Mouse (Mus musculus) liver, embryonic 15.5 days (tissue): Measurements from ENCODE around the gene Hist2h2aa1. TPM values are rescaled to one million over a fixed set of nuclear protein-coding genes. Genes with fewer than 3 reads are reported as not detected.
A peak's percentile ranks its signal among the peaks of the same experiment; 100 is the strongest.
"Not testable (repeated sequence)": the region's sequence is repeated elsewhere in the genome, so short reads cannot be mapped to it uniquely, and the experiment has no call there.

Experiments
- ATAC-seq: fragments of 200-750 bp; cut with Nextera tagmentation; 2 replicates; pipeline ENCODE4 v1.8.0; 2017; ENCODE audit warnings: moderate number of reproducible peaks, mild to moderate bottlenecking, moderate library complexity; ENCODE audit not compliant: insufficient read depth
- H3K27ac ChIP-seq: fragments of 300-500 bp; sonication (generic); replicated peaks from 2 replicates; pipeline ENCODE4 v1.5.1; 2015; ENCODE audit warnings: mild to moderate bottlenecking, inconsistent platforms
- H3K27me3 ChIP-seq: fragments of 300-500 bp; sonication (generic); 2 replicates; pipeline ENCODE4 v1.6.1; 2015; ENCODE audit warnings: mild to moderate bottlenecking, inconsistent platforms
- H3K36me3 ChIP-seq: fragments of 300-500 bp; sonication (generic); replicated peaks from 2 replicates; pipeline ENCODE4 v1.6.1; 2015; ENCODE audit warnings: moderate library complexity, mild to moderate bottlenecking, inconsistent platforms
- H3K4me1 ChIP-seq: fragments of 300-500 bp; sonication (generic); replicated peaks from 2 replicates; pipeline ENCODE4 v1.6.1; 2015; ENCODE audit warnings: inconsistent platforms
- H3K4me2 ChIP-seq: fragments of 300-500 bp; sonication (generic); 2 replicates; pipeline ENCODE4 v1.6.1; 2015; ENCODE audit warnings: moderate library complexity, mild to moderate bottlenecking, inconsistent platforms
- H3K4me3 ChIP-seq: fragments of 300-500 bp; sonication (generic); replicated peaks from 2 replicates; pipeline ENCODE4 v1.5.1; 2015; ENCODE audit warnings: mild to moderate bottlenecking, inconsistent platforms
- H3K9ac ChIP-seq: fragments of 300-500 bp; sonication (generic); 2 replicates; pipeline ENCODE4 v1.6.1; 2015; ENCODE audit warnings: moderate library complexity, mild to moderate bottlenecking, inconsistent platforms
- H3K9me3 ChIP-seq: fragments of 300-500 bp; sonication (generic); replicated peaks from 2 replicates; pipeline ENCODE4 v1.6.1; 2016; ENCODE audit warnings: inconsistent platforms
- WGBS: fragments of 180-500 bp; shearing (Covaris S2); methylation state at CpG from one replicate; pipeline ENCODE4 v1.1.7; 2015; ENCODE audit warnings: mixed read lengths; ENCODE audit not compliant: insufficient replicate concordance; 5-methylcytosine and 5-hydroxymethylcytosine counted together
- polyA plus RNA-seq: library from polyadenylated mRNA; unstranded; fragments of >200 nt; fragmentation: Nextera tagmentation; extraction: Ambion mirVana; gene quantifications from 2 replicates; pipeline ENCODE4 v1.2.1, GENCODE M21; 2015

Gene Hist2h2aa1
- polyA plus RNA-seq, 1 experiment from 2014 or later = 45.2 TPM

DNA sequence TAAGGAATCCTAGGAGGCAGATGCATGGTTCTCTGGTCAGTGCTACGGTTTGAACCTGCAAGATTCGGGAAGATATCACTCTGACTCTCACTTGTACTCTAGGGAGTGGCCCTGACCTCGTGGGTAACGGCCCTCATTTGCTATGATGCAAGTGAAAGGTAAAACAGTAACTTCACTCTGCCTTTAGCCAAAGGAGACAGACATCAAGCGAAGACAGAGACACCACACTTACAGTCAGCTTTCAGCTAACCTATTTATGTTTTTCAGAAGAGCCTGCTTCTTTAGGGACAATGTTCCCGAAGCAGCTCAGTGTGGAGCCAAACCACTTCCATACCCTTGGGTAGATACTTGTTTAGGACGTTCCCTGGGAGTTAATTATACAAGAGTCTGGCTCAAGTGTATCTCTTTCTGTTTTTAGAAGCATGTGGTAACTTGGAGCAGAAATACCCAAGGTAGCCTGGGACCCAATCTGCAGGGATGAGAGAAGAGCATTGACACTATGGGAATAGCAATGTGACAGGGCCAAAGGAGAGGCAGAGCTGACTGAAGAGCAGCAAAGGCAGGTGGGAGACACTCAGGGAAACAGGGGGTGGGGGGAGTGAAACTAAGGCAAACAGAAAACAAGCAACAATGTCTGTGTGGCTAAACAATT lies 1.2 kb upstream of the Hist2h2aa1 start:
- Histone ChIP-seq H3K4me3 (peak overlapping the region; percentile 63), H3K27me3 (no peaks in the 10 kb centered on the region), H3K36me3 (no peaks in the 10 kb centered on the region), H3K27ac (peak overlapping the region; percentile 98), H3K4me1 (peaks cover 48% of the 10 kb centered on the region), H3K9ac (peak overlapping the region; percentile 90), H3K4me2 (peak overlapping the region; percentile 80), H3K9me3 (no peaks in the 10 kb centered on the region)
- no peak for ATAC-seq
- WGBS = 55% methylated on average over 7 of the region's 7 CpGs

DNA sequence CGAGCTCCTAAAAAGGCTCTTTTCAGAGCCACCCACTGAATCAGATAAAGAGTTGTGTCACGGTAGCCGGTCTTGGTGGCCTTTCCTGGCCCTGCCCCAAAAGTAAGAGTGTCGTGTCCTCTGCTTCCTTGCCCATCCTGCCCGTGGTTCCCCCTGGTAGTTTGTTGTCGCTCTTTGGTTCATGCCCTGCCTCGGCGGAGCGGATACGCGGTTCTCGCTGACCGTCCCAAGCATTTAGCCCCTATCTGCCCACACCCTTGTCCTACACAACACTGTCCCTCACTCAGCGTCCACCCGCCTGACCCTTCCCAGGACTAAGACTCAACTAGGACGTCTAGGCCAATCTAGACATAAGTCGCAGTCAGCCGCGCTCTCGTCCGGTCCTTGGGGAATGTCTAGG lies 721 bp downstream of the Hist2h2aa1 start:
- H3K27ac ChIP-seq = peak overlapping the region; percentile 90
- WGBS = under 1% methylated on average over 11 of the region's 21 CpGs
- not testable (repeated sequence) for H3K9ac ChIP-seq, H3K36me3 ChIP-seq, H3K27me3 ChIP-seq, H3K9me3 ChIP-seq, H3K4me2 ChIP-seq
- H3K4me3 ChIP-seq = peak overlapping the region; percentile 44
- ATAC-seq = peak; percentile 56
- H3K4me1 ChIP-seq = peaks cover 64% of the 10 kb centered on the region

DNA sequence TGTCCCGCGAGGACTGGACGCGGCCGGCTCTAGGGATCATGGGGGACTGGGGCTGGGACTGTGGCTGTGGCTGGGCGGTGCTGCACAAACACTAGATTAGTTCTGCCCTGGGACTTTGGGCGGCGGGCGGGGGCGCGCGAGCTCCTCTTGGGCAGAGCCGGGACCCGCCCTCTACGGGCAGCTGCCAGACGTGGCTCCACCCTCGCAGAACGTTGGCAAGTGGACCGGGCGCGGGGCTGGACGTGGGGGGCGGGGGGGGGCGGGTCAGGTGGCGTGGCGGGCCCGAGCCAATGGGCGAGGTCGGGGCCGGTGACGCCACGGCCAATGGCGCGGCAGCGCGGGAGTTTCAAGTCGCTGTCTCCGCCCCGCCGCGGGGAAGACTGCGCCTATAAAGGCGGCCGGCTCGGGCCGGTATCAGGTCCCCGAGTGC lies 1.1 kb downstream of the Hist2h2aa1 start, which contains the start of gene Hist2h3c1:
Gene Hist2h3c1 (plus strand): TSS at position 259 of the 430 bp plus-strand sequence.
- H3K4me1 ChIP-seq = peaks cover 64% of the 10 kb centered on the region
- 0% methylated on average over 11 of the region's 47 CpGs for WGBS

DNA sequence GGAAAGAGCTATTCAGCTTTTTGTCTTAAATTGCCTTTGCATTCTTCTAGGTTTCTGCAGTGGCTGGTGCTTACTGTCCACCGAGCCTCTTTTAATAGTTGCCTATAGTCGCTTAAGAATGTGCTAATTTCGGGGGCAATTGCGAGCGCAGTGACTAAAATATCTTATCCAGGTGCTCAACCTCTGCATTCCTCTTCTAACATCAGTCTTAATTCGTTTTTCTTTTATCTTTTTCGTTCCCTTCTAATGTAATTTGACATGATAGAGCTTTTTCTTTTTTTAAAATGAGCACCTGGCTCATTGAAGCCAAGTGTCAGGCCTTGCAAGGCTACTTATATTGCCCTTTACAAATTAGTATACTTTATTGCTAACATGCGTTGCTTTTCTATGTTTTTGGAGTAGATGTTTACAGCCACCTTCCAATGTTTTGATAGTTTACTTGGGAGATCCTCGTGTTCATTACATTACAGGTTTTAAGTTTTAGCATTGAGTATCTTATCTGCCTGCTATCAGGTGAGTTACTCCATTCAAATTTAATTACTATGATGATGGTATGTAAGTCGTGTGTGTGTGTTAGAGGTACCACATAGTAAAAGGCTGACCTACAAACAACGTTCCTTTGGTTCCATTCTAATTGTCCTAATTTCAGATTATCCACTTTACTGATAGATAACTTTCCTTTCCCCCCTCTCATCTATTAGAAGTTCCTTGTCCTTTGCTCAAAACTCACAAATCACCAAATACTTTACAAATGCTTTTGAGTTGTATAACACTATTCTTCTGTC lies 2.3 kb downstream of the Hist2h2aa1 start:
- 1% methylated on average over 11 of the region's 11 CpGs for WGBS
- Histone ChIP-seq H3K27me3 (no peaks in the 10 kb centered on the region), H3K4me1 (peaks cover 60% of the 10 kb centered on the region)

More for the DNA sequence above, 1.1 kb downstream of the Hist2h2aa1 start, which contains the start of gene Hist2h3c1:
- Histone ChIP-seq H3K9ac (peak within 1 kb of the TSS; percentile 69), H3K27ac (peak within 1 kb of the TSS; percentile 96), H3K4me3 (peak within 1 kb of the TSS; percentile 63), H3K4me2 (peak within 1 kb of the TSS; percentile 62)
- not testable (repeated sequence) for H3K36me3 ChIP-seq, H3K9me3 ChIP-seq, H3K27me3 ChIP-seq
- peak; percentile 82 for ATAC-seq

DNA sequence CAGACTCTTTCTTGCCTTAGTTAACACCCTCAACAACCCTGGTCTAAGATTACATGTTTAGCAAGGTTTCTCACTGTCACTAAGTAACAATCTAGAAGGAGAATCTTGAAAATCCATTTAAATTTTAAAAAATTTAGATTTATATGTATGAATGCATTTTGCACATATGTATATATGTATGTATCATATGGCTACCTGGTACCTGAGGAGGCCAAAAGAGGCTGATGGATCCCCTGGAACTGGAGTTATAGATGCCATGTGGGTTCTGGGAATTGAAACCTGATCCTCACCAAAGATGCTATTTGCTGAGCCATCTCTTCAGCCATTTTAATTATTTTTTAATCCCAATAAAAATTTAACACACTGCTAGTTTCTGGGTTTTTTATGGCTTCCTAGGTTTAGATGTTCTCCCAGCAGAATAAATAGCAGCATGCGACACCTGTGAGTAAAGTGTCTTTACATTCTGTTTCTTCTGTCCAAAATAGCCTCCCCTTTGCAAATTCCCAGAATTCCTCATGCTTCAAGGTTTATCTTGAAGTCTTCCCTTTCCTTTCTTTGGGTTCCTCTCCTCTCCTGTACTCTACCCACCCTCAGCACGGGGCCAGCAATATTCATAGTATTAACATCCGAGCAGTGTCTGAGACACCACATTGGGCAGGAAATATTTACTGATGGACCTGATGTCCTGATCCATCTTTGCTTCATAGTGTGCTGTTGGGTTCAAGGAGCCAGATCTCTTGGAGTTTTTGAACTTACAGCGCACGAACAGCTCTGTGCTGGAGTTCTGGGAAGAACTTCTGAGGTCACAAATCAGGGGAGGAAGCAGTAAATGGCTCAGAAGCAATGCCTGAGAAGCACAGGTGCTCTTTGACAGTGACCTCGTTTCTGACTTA lies 3.1 kb downstream of the Hist2h2aa1 start:
- H3K4me2 ChIP-seq = peak overlapping the region; percentile 62
- WGBS = 41% methylated on average over 6 of the region's 6 CpGs
- peaks cover 57% of the 10 kb centered on the region for H3K4me1 ChIP-seq
- H3K9ac ChIP-seq = peak overlapping the region; percentile 69
- no peaks in the 10 kb centered on the region for H3K9me3 ChIP-seq
- peak overlapping the region; percentile 63 for H3K4me3 ChIP-seq
- H3K36me3 ChIP-seq = no peaks in the 10 kb centered on the region
- H3K27me3 ChIP-seq = no peaks in the 10 kb centered on the region
- H3K27ac ChIP-seq = peak overlapping the region; percentile 96
- no peak for ATAC-seq

More for the DNA sequence above, 2.3 kb downstream of the Hist2h2aa1 start:
- peak overlapping the region; percentile 63 for H3K4me3 ChIP-seq
- H3K36me3 ChIP-seq = no peaks in the 10 kb centered on the region
- no peak for ATAC-seq
- H3K27ac ChIP-seq = peak overlapping the region; percentile 96
- peak overlapping the region; percentile 62 for H3K4me2 ChIP-seq
- H3K9me3 ChIP-seq = no peaks in the 10 kb centered on the region
- H3K9ac ChIP-seq = peak overlapping the region; percentile 69

DNA sequence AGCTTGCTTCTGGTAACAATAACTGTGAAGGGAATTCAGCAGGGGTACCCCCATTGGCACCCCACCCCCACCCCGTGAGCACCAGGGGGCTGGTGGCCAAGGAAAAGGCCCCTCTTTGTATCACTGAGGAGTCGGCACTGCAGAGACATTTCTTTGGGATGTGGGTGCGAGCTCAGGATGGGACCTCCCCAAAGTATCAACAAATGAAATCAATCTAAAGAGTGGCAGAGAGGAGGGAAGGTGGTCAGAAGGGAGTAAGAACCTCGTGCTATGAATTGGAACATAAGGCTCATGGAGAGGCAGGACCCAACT lies 3.7 kb downstream of the Hist2h2aa1 start:
- H3K4me3 ChIP-seq = peak overlapping the region; percentile 63
- H3K36me3 ChIP-seq = no peaks in the 10 kb centered on the region
- no peaks in the 10 kb centered on the region for H3K27me3 ChIP-seq
- H3K4me2 ChIP-seq = peak overlapping the region; percentile 62
- 57% methylated on average over 4 of the region's 4 CpGs for WGBS
- H3K4me1 ChIP-seq = peaks cover 57% of the 10 kb centered on the region
- no peak for ATAC-seq
- H3K9ac ChIP-seq = peak overlapping the region; percentile 69
- no peaks in the 10 kb centered on the region for H3K9me3 ChIP-seq
- H3K27ac ChIP-seq = peak overlapping the region; percentile 96

DNA sequence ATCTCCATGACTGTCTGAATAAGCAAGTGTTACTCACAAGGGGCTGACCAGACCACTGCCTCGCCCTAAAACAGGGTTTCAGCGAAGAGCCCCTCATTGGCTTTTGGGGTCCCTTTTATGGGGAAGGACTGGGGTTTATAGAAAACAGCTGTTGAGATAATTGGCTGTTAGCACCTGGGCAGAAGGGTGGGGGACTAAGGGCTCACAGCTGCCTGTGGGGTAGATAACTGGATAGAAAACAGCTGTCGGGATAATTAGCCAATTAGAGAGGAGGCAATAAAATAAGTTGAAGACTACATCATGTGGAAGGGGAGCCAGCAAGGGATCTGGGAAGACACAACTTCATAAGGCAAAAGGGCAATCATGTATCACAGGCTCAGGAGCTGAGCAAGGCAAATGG lies 5.6 kb downstream of the Hist2h2aa1 start:
- no peaks in the 10 kb centered on the region for H3K27me3 ChIP-seq
- 57% methylated on average over 3 of the region's 3 CpGs for WGBS
- H3K4me2 ChIP-seq = peak overlapping the region; percentile 38
- H3K4me3 ChIP-seq = peak overlapping the region; percentile 8; the same call in 1 of the 2 replicates
- H3K27ac ChIP-seq = peak overlapping the region; percentile 96
- no peaks in the 10 kb centered on the region for H3K36me3 ChIP-seq
- peak overlapping the region; percentile 37; the same call in 1 of the 2 replicates for H3K9ac ChIP-seq
- no peak for ATAC-seq
- H3K9me3 ChIP-seq = no peaks in the 10 kb centered on the region
- peaks cover 67% of the 10 kb centered on the region for H3K4me1 ChIP-seq

DNA sequence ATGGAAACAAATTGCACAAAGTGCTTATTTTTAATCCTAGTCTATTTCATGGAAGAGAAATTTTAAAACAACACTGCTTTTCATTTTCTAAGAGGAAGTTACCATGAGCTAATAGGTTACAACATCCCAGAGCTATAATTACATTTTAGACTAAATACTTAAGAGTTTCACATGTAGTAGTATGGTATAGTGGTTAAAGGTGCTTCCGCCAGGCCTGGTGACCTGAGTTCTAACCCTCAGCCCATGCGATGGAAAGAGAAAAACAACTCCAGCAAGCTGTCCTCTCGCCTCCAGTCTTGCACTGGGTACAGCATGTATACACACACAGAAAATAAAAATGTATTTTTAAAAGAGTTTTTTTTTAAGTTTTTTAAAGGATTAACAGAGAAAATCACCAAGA lies 6.5 kb downstream of the Hist2h2aa1 start:
- WGBS = 75% methylated on average over 3 of the region's 3 CpGs
- no peak overlapping the region for H3K4me2 ChIP-seq
- H3K27me3 ChIP-seq = no peaks in the 10 kb centered on the region
- no peak overlapping the region for H3K4me3 ChIP-seq
- H3K4me1 ChIP-seq = peaks cover 73% of the 10 kb centered on the region
- no peaks in the 10 kb centered on the region for H3K9me3 ChIP-seq
- no peaks in the 10 kb centered on the region for H3K36me3 ChIP-seq
- H3K9ac ChIP-seq = no peak overlapping the region
- H3K27ac ChIP-seq = no peak overlapping the region
- ATAC-seq = no peak

DNA sequence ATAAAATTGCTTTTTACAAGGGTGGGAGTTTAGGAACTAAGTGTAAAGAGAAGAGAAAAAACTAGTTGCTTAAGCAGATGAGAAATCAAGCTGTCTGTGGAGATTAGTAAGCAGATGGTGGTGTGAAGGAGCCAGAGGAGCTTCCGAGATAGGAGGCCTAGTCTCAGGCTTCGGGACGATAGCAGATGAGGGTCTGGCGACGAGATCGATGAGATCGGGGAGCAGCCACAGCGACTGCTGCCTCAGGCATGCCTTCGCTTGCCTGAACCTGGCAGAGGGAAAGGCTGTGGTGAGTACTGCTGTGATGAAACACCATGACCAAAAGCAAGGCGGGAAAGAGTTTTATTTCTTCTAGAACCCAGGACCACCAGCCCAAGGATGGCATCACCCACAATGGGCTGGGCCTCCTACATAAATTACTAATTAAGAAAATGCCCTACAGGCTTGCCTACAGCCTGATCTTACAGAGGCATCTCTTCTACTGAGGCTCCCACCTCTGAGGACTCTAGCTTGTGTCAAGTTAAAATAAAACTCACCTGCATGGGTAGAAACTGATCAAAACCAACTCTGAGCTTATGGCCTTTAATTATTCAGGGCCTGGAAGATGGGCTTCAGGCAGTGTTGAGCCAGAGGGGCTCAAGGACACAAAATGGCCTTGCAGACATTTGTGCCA lies 9.5 kb downstream of the Hist2h2aa1 start:
- ATAC-seq = peak; percentile 85
- Histone ChIP-seq H3K27ac (peak overlapping the region; percentile 76), H3K9me3 (no peaks in the 10 kb centered on the region), H3K4me2 (peak overlapping the region; percentile 54), H3K36me3 (no peaks in the 10 kb centered on the region), H3K4me3 (peak overlapping the region; percentile 18; the same call in 1 of the 2 replicates), H3K9ac (peak overlapping the region; percentile 36), H3K27me3 (no peaks in the 10 kb centered on the region), H3K4me1 (peaks cover 61% of the 10 kb centered on the region)
- WGBS = 14% methylated on average over 10 of the region's 10 CpGs

DNA sequence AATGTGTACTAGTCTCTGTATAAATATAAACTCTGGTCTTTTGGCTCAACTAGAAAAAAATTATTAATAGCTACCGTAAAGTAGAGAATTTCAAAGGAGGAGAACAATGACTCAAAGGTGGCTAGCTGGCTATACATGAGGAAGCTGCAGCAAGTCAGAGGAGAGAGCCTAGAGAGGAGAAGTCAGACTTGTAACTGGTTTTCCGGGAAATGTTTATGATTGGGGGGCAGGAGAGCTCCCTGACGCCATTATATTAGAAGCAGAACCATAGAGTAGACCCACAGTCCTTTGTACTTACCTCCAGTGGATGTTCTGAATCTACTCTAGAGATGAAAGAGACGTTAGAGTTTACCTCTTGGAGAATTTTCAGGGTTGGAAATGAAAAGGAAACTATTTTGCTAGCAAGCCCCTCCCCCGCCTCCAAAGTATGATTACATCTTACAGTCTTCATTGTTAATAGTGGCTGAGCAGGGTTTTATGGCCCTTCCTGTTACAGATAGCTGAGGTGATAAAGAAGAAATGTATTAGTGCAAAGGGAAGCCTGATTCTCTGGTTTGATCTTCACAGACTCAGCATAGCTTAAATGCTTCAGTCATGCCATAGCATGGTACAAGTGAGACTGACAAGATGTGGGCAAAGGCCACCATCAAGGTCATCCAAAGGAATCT lies 10.8 kb downstream of the Hist2h2aa1 start:
- Histone ChIP-seq H3K27me3 (no peaks in the 10 kb centered on the region), H3K27ac (no peak overlapping the region), H3K9me3 (no peaks in the 10 kb centered on the region), H3K4me1 (peaks cover 49% of the 10 kb centered on the region), H3K4me3 (no peak overlapping the region), H3K9ac (no peak overlapping the region), H3K4me2 (no peak overlapping the region), H3K36me3 (no peaks in the 10 kb centered on the region)
- no peak for ATAC-seq
- 53% methylated on average over 5 of the region's 5 CpGs for WGBS
